Mouse (Mus musculus): ENCODE data around the gene Il1rl2.

Gene Il1rl2

GRCm38 (mm10) chr1:40378794-40379193 is 54.4 kb downstream of the Il1rl2 start:
- CTCF ChIA-PET, result interaction anchor here (0.6 kb wide), 1 partner anchor 259 kb away, joined by 4 read pairs; no protein-coding TSS in a partner anchor

- CTCF ChIA-PET, result interaction anchor here (0.6 to 1.3 kb wide), 2 partner anchors 164 to 265 kb away, joined by 3 to 4 read pairs; no protein-coding TSS in a partner anchor
Measured at GRCm38 (mm10) chr1:40380111-40380510, 55.7 kb downstream of the Il1rl2 start.

GRCm38 (mm10) chr1:40380990-40381389 is 56.6 kb downstream of the Il1rl2 start:
- CTCF ChIA-PET, result interaction anchor here (1.3 kb wide), 1 partner anchor 266 kb away, joined by 4 read pairs; no protein-coding TSS in a partner anchor

- CTCF ChIA-PET, result no interaction called here
Measured at GRCm38 (mm10) chr1:40382841-40383240, 58.4 kb downstream of the Il1rl2 start.

GRCm38 (mm10) chr1:40384931-40385545 is 60.6 kb downstream of the Il1rl2 start:
- CTCF ChIA-PET, result no interaction called here

GRCm38 (mm10) chr1:40391374-40391773 is 67.0 kb downstream of the Il1rl2 start:
- CTCF ChIA-PET, result no interaction called here

- CTCF ChIA-PET, result no interaction called here
Measured at GRCm38 (mm10) chr1:40392535-40392934, 68.1 kb downstream of the Il1rl2 start.

GRCm38 (mm10) chr1:40393214-40393613 is 68.8 kb downstream of the Il1rl2 start:
- CTCF ChIA-PET, result no interaction called here

- CTCF ChIA-PET, result no interaction called here
Measured at GRCm38 (mm10) chr1:40399639-40400038, 75.2 kb downstream of the Il1rl2 start.

- CTCF ChIA-PET, result no interaction called here
Measured at GRCm38 (mm10) chr1:40404682-40405081, 80.3 kb downstream of the Il1rl2 start.

GRCm38 (mm10) chr1:40409882-40410281 is 85.5 kb downstream of the Il1rl2 start:
- CTCF ChIA-PET, result no interaction called here

- CTCF ChIA-PET, result no interaction called here
Measured at GRCm38 (mm10) chr1:40413039-40413438, 88.6 kb downstream of the Il1rl2 start.

GRCm38 (mm10) chr1:40414276-40414675 is 89.9 kb downstream of the Il1rl2 start:
- CTCF ChIA-PET, result no interaction called here

- CTCF ChIA-PET, result interaction anchor here (0.5 kb wide), 1 partner anchor 19 kb away, joined by 4 read pairs; no protein-coding TSS in a partner anchor
Measured at GRCm38 (mm10) chr1:40414863-40415656, 90.7 kb downstream of the Il1rl2 start.

GRCm38 (mm10) chr1:40417034-40417433 is 92.6 kb downstream of the Il1rl2 start:
- CTCF ChIA-PET, result no interaction called here

Measured in spleen, embryonic (tissue).